Mouse (Mus musculus) ES-Bruce4 (cell line): ENCODE data around the gene Gm17409.

Experiments used
- CTCF ChIP-seq: IDR thresholded peaks from one replicate; pipeline ENCODE4 v1.8.1; 2011; ENCODE audit warnings: low read depth, low read length
- POLR2A ChIP-seq: IDR thresholded peaks from one replicate; pipeline ENCODE4 v1.8.1; 2011; ENCODE audit warnings: low read length; ENCODE audit not compliant: insufficient read depth

DNA sequence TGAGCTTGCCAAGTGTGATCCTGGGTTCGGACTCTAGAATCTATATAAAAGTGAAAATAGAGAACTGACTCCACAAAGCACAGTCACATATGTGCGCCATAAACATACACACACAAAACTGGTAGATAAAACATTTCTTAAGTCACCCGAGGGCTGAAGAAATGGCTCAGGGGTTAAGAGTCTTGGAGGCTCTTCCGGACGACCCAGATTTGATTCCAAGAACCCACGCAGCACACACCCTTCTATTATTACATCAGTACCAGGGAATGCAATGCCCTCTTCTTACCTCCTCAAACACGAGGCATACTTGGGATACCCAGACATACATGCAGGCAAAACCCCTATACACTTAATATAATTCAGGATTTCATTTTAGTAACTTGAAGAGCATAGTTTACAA is at the start of gene Gm17409:
- TF ChIP-seq CTCF (no peak), POLR2A (no peak)
